Mouse (Mus musculus): ENCODE results near the gene Aph1b. TPM values are rescaled to one million over a fixed set of nuclear protein-coding genes. Genes with fewer than 3 reads are reported as not detected.

The Aph1b gene
- polyA plus RNA-seq, 1 experiment from 2014 or later: 11.1 TPM

DNA sequence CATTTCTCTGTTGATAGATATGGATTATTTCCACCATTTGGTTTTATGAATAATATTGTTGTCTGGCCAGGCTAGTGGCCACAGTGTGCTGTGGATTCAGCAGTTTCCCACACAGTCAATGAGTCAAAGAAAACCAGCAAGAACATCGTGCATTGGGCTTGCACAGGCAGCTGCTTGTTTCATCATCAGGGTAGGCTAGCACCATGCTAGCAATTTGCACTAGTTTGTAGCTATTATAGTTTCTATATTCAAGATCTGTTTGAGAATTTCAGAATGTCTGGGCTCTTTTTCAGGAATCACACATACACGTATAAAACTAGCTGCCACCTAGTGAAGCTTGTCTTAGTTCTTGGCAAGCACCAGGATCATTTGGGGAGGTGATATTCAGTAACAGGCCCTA lies 60.2 kb downstream of the Aph1b start:
- Histone ChIP-seq H3K27ac (ENCODE audit: low read depth, low read length) (peak overlapping the region; percentile 66; the same call in 1 of the 2 replicates), H3K4me3 (ENCODE audit: low read depth, low read length) (no peak overlapping the region), H3K27me3 (replicated peaks; ENCODE audit: control insufficient read depth, insufficient read depth, low read length) (no peaks in the 10 kb centered on the region), H3K4me2 (replicated peaks; ENCODE audit: low read depth) (no peak overlapping the region), H3K9me3 (ENCODE audit: control insufficient read depth) (no peaks in the 10 kb centered on the region), H3K9ac (ENCODE audit: low read depth, low read length) (no peak overlapping the region), H3K4me1 (replicated peaks; ENCODE audit: control insufficient read depth, insufficient read depth, low read length) (peaks cover 15% of the 10 kb centered on the region), H3K36me3 (ENCODE audit: control insufficient read depth, insufficient read depth) (no peaks in the 10 kb centered on the region)
- 84% methylated on average over 2 of the region's 2 CpGs for WGBS
- ATAC-seq: no peak
- no peak for TF ChIP-seq CTCF (IDR thresholded peaks at IDR 0.05; ENCODE audit: low read depth)

DNA sequence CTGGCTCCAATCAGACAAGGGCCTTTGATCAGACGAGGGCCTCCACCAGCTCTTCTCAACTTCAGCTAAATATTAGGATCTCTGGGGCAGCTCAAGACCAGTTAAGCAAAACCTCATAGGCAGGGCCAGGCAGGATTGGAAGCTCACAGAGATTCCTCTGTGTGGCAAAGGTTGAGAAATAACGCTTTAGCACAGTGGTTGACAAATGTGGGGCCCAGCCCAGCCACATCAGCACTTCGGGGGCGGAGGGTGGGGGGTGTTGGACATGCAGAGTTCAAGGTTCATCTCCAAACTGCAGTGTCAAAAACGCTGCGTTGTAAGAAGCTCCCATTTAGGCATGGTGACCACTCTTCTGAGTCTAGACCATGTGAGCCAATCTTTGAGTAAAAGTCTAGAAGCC lies 60.7 kb downstream of the Aph1b start:
- H3K4me2 ChIP-seq (replicated peaks; ENCODE audit: low read depth): no peak overlapping the region
- no peaks in the 10 kb centered on the region for H3K9me3 ChIP-seq (ENCODE audit: control insufficient read depth)
- H3K9ac ChIP-seq (ENCODE audit: low read depth, low read length): no peak overlapping the region
- H3K27ac ChIP-seq (ENCODE audit: low read depth, low read length): 0 out of 2 replicates have a peak overlapping the region, but pooled peaks have one; percentile 9
- no peaks in the 10 kb centered on the region for H3K36me3 ChIP-seq (ENCODE audit: control insufficient read depth, insufficient read depth)
- peak; percentile 53 for ATAC-seq
- H3K4me3 ChIP-seq (ENCODE audit: low read depth, low read length): no peak overlapping the region
- H3K4me1 ChIP-seq (replicated peaks; ENCODE audit: control insufficient read depth, insufficient read depth, low read length): peaks cover 15% of the 10 kb centered on the region
- TF ChIP-seq CTCF (IDR thresholded peaks at IDR 0.05; ENCODE audit: low read depth): no peak
- 53% methylated on average over 6 of the region's 6 CpGs for WGBS
- no peaks in the 10 kb centered on the region for H3K27me3 ChIP-seq (replicated peaks; ENCODE audit: control insufficient read depth, insufficient read depth, low read length)

DNA sequence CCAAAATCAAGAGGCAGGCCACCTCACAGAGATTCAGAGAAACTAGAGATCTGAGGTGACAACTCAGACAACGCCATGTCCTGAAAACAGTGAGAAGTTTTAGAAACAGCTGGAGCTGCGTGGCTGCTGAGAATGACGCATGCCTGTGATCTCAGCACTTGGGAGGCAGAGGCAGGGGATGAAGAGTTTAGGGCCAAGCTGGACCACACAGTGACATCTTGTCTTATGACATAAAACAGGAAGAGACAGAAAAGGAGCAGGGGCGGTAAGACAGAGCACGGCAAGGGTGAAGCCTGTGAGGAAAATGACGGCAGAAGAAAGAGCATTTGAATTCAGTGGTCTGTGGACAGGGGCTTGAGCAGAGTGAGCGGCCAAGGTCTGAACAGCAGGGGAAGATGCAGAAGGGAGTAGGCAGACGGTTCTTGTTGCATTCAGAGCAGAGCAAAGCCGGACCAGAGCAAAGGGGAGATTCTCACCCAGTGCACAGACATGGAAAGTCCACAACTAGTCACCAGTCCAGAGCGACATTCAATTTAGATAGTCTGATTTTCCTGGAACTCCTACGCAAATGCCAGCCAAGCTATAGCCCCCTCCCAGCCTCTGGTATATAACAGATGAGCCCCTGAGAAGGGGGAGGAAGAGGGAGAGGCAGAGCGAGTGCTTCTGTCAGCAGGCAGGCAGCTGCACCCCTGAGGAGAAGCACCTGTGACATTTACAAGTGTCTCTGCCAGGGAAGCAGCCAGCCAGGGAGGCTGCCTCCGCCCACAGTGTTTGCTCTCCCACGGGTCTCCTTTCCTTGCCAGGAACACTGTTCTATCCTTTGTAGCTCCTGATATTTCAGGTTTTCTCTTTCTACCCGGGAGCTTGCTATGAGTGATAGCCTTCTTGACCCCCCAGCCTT lies 62.2 kb downstream of the Aph1b start:
- H3K36me3 ChIP-seq (ENCODE audit: control insufficient read depth, insufficient read depth): no peaks in the 10 kb centered on the region
- H3K27me3 ChIP-seq (replicated peaks; ENCODE audit: control insufficient read depth, insufficient read depth, low read length): no peaks in the 10 kb centered on the region
- no peak overlapping the region for H3K4me3 ChIP-seq (ENCODE audit: low read depth, low read length)
- TF ChIP-seq CTCF (IDR thresholded peaks at IDR 0.05; ENCODE audit: low read depth): no peak
- no peak overlapping the region for H3K9ac ChIP-seq (ENCODE audit: low read depth, low read length)
- H3K27ac ChIP-seq (ENCODE audit: low read depth, low read length): no peak overlapping the region
- H3K4me2 ChIP-seq (replicated peaks; ENCODE audit: low read depth): no peak overlapping the region
- WGBS: 36% methylated on average over 15 of the region's 15 CpGs
- H3K9me3 ChIP-seq (ENCODE audit: control insufficient read depth): no peaks in the 10 kb centered on the region
- no peak for ATAC-seq
- peaks cover 15% of the 10 kb centered on the region for H3K4me1 ChIP-seq (replicated peaks; ENCODE audit: control insufficient read depth, insufficient read depth, low read length)

DNA sequence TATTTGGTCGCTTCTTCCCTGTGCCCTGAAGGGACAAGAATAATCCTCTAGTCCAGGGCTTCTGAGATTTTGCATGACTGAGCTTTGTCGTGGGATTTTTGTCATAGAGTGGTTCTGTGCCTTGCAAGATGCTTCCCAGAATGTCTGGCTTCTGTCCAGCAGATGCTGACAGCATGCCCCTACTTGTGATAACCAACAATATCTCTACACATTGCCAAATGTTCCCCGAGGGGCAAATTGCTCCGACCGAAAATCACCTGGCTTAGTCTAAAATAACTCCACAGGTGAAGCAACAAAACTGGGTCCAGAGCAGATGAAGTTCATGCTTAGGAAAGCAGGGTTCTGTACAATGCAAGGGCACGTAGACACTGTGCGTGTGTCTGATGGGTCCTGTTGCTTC lies 64.0 kb downstream of the Aph1b start:
- TF ChIP-seq CTCF (IDR thresholded peaks at IDR 0.05; ENCODE audit: low read depth): no peak
- Histone ChIP-seq H3K27ac (ENCODE audit: low read depth, low read length) (no peak overlapping the region), H3K36me3 (ENCODE audit: control insufficient read depth, insufficient read depth) (no peaks in the 10 kb centered on the region), H3K4me2 (replicated peaks; ENCODE audit: low read depth) (no peak overlapping the region), H3K9ac (ENCODE audit: low read depth, low read length) (no peak overlapping the region), H3K4me1 (replicated peaks; ENCODE audit: control insufficient read depth, insufficient read depth, low read length) (peaks cover 6% of the 10 kb centered on the region; the same call in 1 of the 2 replicates), H3K9me3 (ENCODE audit: control insufficient read depth) (no peaks in the 10 kb centered on the region), H3K4me3 (ENCODE audit: low read depth, low read length) (no peak overlapping the region), H3K27me3 (replicated peaks; ENCODE audit: control insufficient read depth, insufficient read depth, low read length) (no peaks in the 10 kb centered on the region)
- WGBS: 78% methylated on average over 7 of the region's 7 CpGs
- ATAC-seq: no peak

DNA sequence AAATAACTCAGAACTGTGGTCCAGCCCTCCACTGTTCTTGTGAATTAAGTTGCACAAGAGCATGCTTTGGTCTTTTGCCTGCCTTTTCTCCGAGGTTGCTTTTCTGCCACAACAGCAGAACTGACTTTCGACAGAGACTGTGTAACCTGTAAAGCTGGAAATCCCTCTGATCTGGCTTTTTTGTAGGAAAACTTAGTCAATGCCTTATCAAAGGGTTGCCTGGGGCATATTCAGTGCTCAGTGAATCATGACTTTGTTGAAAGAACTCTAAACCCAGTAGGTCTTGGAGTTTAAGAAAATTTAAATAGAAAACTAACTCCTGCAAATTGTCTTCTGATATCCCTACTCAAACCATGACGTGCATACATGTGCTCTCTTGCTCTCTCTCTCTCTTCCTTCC lies 64.7 kb downstream of the Aph1b start:
- no peak overlapping the region for H3K9ac ChIP-seq (ENCODE audit: low read depth, low read length)
- no peak overlapping the region for H3K4me2 ChIP-seq (replicated peaks; ENCODE audit: low read depth)
- H3K4me3 ChIP-seq (ENCODE audit: low read depth, low read length): no peak overlapping the region
- H3K27me3 ChIP-seq (replicated peaks; ENCODE audit: control insufficient read depth, insufficient read depth, low read length): no peaks in the 10 kb centered on the region
- no peak for ATAC-seq
- H3K4me1 ChIP-seq (replicated peaks; ENCODE audit: control insufficient read depth, insufficient read depth, low read length): no peaks in the 10 kb centered on the region
- H3K9me3 ChIP-seq (ENCODE audit: control insufficient read depth): no peaks in the 10 kb centered on the region
- TF ChIP-seq CTCF (IDR thresholded peaks at IDR 0.05; ENCODE audit: low read depth): no peak
- WGBS: 53% methylated on average over 3 of the region's 3 CpGs
- no peaks in the 10 kb centered on the region for H3K36me3 ChIP-seq (ENCODE audit: control insufficient read depth, insufficient read depth)
- H3K27ac ChIP-seq (ENCODE audit: low read depth, low read length): no peak overlapping the region

DNA sequence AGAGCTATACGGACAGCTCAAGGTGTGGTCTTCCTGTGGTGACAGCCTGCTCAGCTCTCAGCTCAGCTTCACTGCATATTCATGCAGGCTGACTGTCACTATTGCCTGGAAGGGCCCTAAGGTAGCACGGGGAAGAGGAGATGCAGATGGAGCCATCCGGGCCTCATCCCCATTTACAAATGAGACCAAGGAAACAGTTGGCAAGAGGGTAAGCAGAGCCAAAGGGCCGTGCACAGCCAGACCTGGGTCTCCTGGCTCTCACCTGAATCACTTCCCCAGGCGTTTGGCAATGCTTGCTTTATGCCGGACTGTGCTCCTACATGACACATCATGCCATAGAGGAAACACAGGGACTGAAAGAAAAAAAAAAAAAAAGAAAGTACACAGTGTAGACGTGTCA lies 68.0 kb downstream of the Aph1b start:
- Histone ChIP-seq H3K4me2 (replicated peaks; ENCODE audit: low read depth) (no peak overlapping the region), H3K27me3 (replicated peaks; ENCODE audit: control insufficient read depth, insufficient read depth, low read length) (no peaks in the 10 kb centered on the region), H3K27ac (ENCODE audit: low read depth, low read length) (no peak overlapping the region), H3K9me3 (ENCODE audit: control insufficient read depth) (no peaks in the 10 kb centered on the region), H3K36me3 (ENCODE audit: control insufficient read depth, insufficient read depth) (no peaks in the 10 kb centered on the region), H3K9ac (ENCODE audit: low read depth, low read length) (no peak overlapping the region), H3K4me1 (replicated peaks; ENCODE audit: control insufficient read depth, insufficient read depth, low read length) (no peaks in the 10 kb centered on the region), H3K4me3 (ENCODE audit: low read depth, low read length) (no peak overlapping the region)
- no peak for TF ChIP-seq CTCF (IDR thresholded peaks at IDR 0.05; ENCODE audit: low read depth)
- WGBS: 68% methylated on average over 7 of the region's 7 CpGs
- no peak for ATAC-seq
